Mouse (Mus musculus): ENCODE results near the gene Hsp90ab1. TPM values are rescaled to one million over a fixed set of nuclear protein-coding genes. Genes with fewer than 3 reads are reported as not detected.

Hsp90ab1 gene
- polyA plus RNA-seq, 1 experiment from 2014 or later, result 1,306 TPM

DNA sequence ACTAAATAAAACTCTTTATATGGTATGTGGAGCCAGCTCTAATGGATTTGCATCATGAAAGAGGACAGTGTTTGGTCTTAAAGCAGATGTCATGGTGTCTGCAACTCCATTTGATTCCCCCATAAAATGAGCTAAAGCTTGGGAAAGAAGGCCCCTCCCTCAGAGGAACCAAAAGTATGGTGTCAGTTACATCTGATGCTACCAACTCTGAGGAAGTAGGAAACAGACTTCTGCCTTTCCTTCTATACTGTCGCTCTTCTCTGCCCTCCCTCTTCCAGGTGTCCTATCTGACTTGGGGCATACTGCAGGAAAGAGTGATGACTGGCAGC, 7.1 kb downstream of the Hsp90ab1 start:
- ATAC-seq (ENCODE audit: insufficient number of reproducible peaks, low FRiP score), result no peak
- no peak overlapping the region for H3K27ac ChIP-seq (ENCODE audit: poor library complexity, severe bottlenecking)
- H3K9ac ChIP-seq, result no peak overlapping the region
- no peaks in the 10 kb centered on the region for H3K9me3 ChIP-seq (replicated peaks)
- no peaks in the 10 kb centered on the region for H3K27me3 ChIP-seq (replicated peaks)
- peaks cover 55% of the 10 kb centered on the region for H3K4me1 ChIP-seq (replicated peaks)
- no peak overlapping the region for H3K4me2 ChIP-seq
- no peak overlapping the region for H3K4me3 ChIP-seq
- 68% methylated on average over 1 of the region's 1 CpGs for WGBS
- H3K36me3 ChIP-seq, result peaks cover 56% of the 10 kb centered on the region

DNA sequence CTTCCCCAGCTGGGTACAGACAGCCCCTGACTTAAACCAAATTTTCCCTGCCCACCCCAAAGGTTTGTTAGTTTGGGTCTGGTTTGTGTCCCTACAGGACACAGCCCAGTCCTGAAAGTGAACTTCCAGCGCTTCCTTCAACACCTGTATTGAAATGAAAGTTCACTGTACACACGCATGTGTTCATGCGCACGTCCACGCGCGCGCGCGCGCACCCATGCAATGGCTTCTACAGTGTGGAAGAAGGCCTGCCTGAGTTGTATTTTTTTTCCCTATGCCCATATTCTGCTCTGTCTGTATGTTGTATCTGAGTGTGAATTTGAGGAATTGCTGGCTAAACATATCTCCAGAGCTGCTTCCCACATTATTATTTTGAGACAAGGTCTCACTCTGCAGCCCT, 8.0 kb downstream of the Hsp90ab1 start:
- no peaks in the 10 kb centered on the region for H3K9me3 ChIP-seq (replicated peaks)
- peaks cover 51% of the 10 kb centered on the region for H3K36me3 ChIP-seq
- H3K4me1 ChIP-seq (replicated peaks), result peaks cover 46% of the 10 kb centered on the region
- H3K4me3 ChIP-seq, result peak overlapping the region; percentile 88
- WGBS, result 94% methylated on average over 11 of the region's 11 CpGs
- H3K4me2 ChIP-seq, result peak overlapping the region; percentile 94
- ATAC-seq (ENCODE audit: insufficient number of reproducible peaks, low FRiP score), result no peak
- H3K27me3 ChIP-seq (replicated peaks), result no peaks in the 10 kb centered on the region
- H3K9ac ChIP-seq, result peak overlapping the region; percentile 95
- no peak overlapping the region for H3K27ac ChIP-seq (ENCODE audit: poor library complexity, severe bottlenecking)

DNA sequence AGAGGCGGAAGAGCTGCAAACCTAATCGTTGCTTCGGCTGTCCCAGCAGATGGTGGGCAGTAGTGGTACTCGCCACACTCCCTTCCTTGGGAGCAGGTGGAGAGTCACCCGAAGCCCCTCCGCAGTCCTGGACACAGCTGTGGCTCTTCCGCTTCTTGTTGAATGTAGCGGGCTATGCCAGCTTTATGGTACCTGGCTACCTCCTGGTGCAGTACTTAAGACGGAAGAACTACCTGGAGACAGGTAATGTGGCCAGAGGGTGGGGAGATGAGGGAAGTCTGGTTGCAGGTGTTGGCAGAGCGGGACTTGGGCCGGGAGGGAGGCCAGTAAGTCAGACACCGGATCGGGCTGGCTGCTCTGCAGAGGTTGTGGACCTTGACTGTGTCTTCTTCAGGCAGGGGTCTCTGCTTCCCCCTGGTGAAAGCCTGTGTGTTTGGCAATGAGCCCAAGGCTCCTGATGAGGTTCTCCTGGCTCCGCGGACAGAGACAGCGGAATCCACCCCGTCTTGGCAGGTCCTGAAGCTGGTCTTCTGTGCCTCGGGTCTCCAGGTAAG, 8.5 kb downstream of the Hsp90ab1 start:
- Histone ChIP-seq H3K36me3 (peaks cover 47% of the 10 kb centered on the region), H3K9ac (peak overlapping the region; percentile 95), H3K4me3 (peak overlapping the region; percentile 88), H3K27me3 (replicated peaks) (no peaks in the 10 kb centered on the region), H3K9me3 (replicated peaks) (no peaks in the 10 kb centered on the region), H3K27ac (ENCODE audit: poor library complexity, severe bottlenecking) (peak overlapping the region; percentile 84), H3K4me2 (peak overlapping the region; percentile 94), H3K4me1 (replicated peaks) (peaks cover 41% of the 10 kb centered on the region)
- 12% methylated on average over 18 of the region's 18 CpGs for WGBS
- ATAC-seq (ENCODE audit: insufficient number of reproducible peaks, low FRiP score), result no peak; the same call in 1 of the 2 replicates

DNA sequence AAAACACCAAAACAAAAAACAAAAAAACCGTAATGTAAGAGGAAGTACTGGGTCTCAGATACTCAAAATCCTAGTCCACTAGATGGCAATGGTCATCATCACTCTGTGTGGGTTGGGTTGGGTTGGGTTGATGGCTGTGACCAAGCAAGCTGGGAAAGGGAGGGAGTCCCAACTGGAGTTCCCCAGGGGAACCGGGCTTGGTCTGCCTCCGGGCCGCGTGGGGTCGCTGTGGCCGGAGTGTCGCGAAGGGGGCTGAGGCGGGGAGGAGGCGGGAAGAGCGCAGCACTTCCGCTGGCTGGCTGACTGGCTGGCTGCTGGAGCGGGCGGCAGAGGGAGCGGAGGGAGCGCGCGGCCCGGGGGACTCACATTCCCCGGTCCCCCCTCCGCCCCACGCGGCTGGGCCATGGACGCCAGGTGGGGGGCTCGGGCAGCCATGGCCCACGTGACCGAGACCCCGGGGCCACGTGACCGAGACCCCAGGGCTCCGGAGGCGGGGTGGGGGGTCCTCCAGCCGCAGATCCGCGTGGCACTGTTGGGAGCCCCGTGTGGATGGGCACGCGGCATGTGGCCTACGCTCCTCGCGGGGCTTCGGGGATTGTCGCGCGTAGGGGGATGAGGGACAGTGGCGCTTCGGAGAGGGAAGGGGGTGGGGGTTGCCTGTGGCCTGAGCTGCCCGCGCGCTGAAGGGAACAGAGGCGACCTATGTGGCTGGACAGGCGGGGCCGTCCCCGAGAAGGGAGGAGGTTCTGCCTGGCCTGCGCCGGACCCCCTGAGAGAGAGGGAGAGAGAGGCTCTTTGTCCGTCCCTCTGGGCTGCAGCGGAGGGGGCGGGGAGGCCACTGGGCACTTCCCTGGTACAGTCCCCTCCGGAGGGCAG, 9.2 kb downstream of the Hsp90ab1 start, which contains the start of gene Slc35b2:
Slc35b2 (plus strand) TSS at position 220 of the 876 bp plus-strand sequence.
- Histone ChIP-seq H3K4me2 (peak within 1 kb of the TSS; percentile 94), H3K9ac (peak within 1 kb of the TSS; percentile 95), H3K27me3 (replicated peaks) (peaks cover 2% of the 10 kb centered on the region; the same call in 1 of the 2 replicates), H3K27ac (ENCODE audit: poor library complexity, severe bottlenecking) (peak within 1 kb of the TSS; percentile 84), H3K4me1 (replicated peaks) (peaks cover 36% of the 10 kb centered on the region), H3K4me3 (peak within 1 kb of the TSS; percentile 88), H3K36me3 (peaks cover 40% of the 10 kb centered on the region), H3K9me3 (replicated peaks) (no peaks in the 10 kb centered on the region)
- peak; percentile 86 for ATAC-seq (ENCODE audit: insufficient number of reproducible peaks, low FRiP score)
- under 1% methylated on average over 53 of the region's 61 CpGs for WGBS

DNA sequence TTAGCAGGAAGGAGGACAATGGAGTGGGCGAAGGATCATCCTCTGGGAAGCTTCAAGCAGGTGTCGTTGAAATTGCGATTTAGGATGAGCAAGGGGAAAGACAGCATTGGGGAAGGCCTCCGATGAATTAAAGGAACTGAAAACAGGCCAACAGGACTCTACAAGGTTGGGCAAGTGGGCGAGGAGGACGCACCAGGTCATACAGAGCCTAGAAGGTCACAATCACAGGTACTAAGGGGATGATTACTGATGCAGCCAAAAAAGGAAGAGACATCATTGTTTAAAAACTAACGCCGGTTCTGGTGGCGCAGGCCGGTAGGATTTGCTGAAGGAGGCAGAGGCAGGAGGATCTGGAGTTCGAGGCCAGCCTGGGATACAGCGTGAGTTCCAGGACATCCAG, 9.9 kb downstream of the Hsp90ab1 start:
- no peak overlapping the region for H3K27ac ChIP-seq (ENCODE audit: poor library complexity, severe bottlenecking)
- no peak overlapping the region for H3K9ac ChIP-seq
- no peak for ATAC-seq (ENCODE audit: insufficient number of reproducible peaks, low FRiP score)
- H3K4me1 ChIP-seq (replicated peaks), result peaks cover 31% of the 10 kb centered on the region
- 74% methylated on average over 12 of the region's 12 CpGs for WGBS
- H3K36me3 ChIP-seq, result peaks cover 33% of the 10 kb centered on the region
- H3K9me3 ChIP-seq (replicated peaks), result no peaks in the 10 kb centered on the region
- H3K4me3 ChIP-seq, result no peak overlapping the region
- H3K4me2 ChIP-seq, result no peak overlapping the region
- peaks cover 8% of the 10 kb centered on the region for H3K27me3 ChIP-seq (replicated peaks)

DNA sequence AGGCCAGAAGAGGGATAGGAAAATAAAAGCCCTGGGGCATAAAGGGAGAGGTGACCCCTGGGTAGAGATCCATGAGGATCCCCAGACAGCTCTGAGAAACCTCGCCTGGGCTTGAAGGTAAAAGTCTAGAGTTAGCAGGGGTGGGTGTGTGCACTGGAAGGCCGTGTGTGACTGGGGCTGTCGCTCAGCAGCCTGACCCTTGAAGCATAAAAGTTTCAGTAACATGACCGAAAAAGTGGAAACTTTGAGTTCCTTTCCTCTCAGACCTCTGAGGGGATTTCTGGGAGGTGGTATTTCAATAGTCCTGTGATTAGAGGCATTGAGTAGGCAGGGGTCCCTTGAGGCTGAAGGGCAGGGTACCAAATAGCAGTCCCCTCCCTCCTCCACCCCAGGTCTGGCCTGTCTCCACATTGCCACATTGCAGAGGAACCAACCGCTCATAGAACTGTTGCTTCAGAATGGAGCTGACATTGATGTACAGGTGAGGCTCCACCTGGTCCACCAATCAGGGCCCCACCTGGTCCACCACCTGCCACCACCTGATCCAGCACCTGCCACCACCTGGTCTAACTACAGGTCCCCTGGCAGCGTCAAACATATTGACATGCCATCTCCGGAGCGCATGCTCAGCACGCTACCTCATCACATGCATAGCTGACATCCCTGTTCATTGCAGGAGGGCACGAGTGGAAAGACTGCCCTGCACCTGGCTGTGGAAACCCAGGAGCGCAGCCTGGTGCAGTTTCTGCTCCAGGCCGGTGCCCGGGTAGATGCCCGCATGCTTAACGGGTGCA, 13.1 kb downstream of the Hsp90ab1 start:
- no peak overlapping the region for H3K9ac ChIP-seq
- no peak for ATAC-seq (ENCODE audit: insufficient number of reproducible peaks, low FRiP score)
- H3K4me2 ChIP-seq, result no peak overlapping the region
- H3K27ac ChIP-seq (ENCODE audit: poor library complexity, severe bottlenecking), result no peak overlapping the region
- H3K36me3 ChIP-seq, result 0 out of 2 replicates have a peak, but pooled peaks cover 5% of the 10 kb centered on the region
- no peak overlapping the region for H3K4me3 ChIP-seq
- no peaks in the 10 kb centered on the region for H3K9me3 ChIP-seq (replicated peaks)
- H3K4me1 ChIP-seq (replicated peaks), result peaks cover 28% of the 10 kb centered on the region
- H3K27me3 ChIP-seq (replicated peaks), result peaks cover 25% of the 10 kb centered on the region
- WGBS, result 80% methylated on average over 15 of the region's 15 CpGs

DNA sequence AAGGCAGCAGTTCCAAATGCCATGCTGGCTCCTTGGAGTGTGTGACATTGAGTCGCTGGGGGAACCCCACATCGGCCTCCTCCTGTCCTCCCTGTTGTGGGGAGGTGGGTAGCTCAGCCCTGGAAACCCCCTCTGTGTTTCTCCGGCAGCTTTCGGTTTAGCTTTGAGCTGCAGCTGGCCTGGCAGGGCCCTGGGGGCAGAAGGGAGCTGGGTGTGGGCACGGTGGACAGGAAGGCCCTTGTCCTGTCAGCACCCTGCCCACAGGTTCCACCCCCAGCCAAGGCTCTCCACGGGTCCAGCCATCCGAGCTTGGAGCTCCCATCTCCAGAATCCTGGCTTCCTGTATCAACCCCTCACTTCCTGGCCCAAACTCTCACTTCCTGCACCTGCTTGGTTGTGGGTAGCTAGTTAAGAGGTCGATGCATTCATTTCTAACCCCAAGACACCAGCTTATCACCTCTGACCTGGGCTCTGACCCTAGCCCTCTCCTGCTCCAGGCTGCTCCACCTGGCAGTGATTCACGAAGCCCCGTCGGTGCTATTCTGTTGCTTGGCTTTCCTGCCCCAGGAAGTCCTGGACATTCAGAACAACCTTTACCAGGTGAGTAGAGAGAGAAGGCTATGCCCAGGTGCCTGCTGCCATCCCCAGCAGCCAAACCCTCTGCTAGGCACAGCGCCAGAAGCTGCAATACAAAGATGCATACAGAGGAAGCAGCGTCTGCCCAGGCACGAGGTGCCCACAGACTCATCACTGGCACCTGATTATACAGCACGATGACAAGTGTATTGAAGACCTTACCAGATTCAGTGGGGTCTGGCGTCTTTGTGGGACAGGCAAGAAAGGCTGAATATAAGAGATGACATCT, 14.8 kb downstream of the Hsp90ab1 start:
- 63% methylated on average over 16 of the region's 16 CpGs for WGBS
- H3K9me3 ChIP-seq (replicated peaks), result no peaks in the 10 kb centered on the region
- no peak for ATAC-seq (ENCODE audit: insufficient number of reproducible peaks, low FRiP score)
- peaks cover 36% of the 10 kb centered on the region for H3K27me3 ChIP-seq (replicated peaks)
- H3K27ac ChIP-seq (ENCODE audit: poor library complexity, severe bottlenecking), result no peak overlapping the region
- no peak overlapping the region for H3K4me3 ChIP-seq
- H3K4me1 ChIP-seq (replicated peaks), result peaks cover 22% of the 10 kb centered on the region
- H3K36me3 ChIP-seq, result 0 out of 2 replicates have a peak, but pooled peaks cover 5% of the 10 kb centered on the region
- peak overlapping the region; percentile 33; the same call in 1 of the 2 replicates for H3K4me2 ChIP-seq
- 0 out of 2 replicates have a peak overlapping the region, but pooled peaks have one; percentile 13 for H3K9ac ChIP-seq

DNA sequence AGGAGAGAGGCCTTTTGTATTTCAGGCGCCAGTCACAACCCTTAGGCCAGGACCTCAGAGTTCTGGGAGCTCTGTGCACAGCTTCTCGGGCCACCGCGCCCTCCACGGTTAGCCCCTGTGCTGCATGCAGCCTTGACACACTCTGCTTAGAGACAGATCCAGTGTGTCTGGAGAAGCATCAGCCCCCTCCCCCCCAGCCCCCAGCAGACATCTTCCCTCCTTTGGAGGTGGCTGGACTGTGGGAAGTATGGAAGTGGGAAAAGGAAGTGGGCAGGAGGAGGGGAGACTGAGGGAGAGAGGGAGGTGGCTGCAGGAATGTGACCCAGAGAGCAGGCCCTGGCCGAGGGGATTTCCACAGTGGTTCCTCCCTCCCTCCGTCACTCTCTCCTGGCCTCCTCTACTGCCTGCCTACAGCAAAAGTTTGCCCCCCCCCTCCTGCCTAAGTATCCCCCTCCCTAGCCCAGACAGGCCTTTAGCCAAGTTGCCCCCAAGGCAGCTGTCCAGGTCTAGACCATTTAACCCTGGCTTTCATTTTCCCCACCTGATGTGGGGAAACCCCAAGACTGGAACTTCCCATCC, 15.7 kb downstream of the Hsp90ab1 start:
- peak overlapping the region; percentile 33 for H3K4me2 ChIP-seq
- 61% methylated on average over 7 of the region's 7 CpGs for WGBS
- H3K4me3 ChIP-seq, result no peak overlapping the region
- no peak overlapping the region for H3K27ac ChIP-seq (ENCODE audit: poor library complexity, severe bottlenecking)
- peaks cover 41% of the 10 kb centered on the region for H3K27me3 ChIP-seq (replicated peaks)
- no peak overlapping the region for H3K9ac ChIP-seq
- peaks cover 22% of the 10 kb centered on the region for H3K4me1 ChIP-seq (replicated peaks)
- no peaks in the 10 kb centered on the region for H3K9me3 ChIP-seq (replicated peaks)
- peak; percentile 19; the same call in 1 of the 2 replicates for ATAC-seq (ENCODE audit: insufficient number of reproducible peaks, low FRiP score)
- 0 out of 2 replicates have a peak, but pooled peaks cover 5% of the 10 kb centered on the region for H3K36me3 ChIP-seq

DNA sequence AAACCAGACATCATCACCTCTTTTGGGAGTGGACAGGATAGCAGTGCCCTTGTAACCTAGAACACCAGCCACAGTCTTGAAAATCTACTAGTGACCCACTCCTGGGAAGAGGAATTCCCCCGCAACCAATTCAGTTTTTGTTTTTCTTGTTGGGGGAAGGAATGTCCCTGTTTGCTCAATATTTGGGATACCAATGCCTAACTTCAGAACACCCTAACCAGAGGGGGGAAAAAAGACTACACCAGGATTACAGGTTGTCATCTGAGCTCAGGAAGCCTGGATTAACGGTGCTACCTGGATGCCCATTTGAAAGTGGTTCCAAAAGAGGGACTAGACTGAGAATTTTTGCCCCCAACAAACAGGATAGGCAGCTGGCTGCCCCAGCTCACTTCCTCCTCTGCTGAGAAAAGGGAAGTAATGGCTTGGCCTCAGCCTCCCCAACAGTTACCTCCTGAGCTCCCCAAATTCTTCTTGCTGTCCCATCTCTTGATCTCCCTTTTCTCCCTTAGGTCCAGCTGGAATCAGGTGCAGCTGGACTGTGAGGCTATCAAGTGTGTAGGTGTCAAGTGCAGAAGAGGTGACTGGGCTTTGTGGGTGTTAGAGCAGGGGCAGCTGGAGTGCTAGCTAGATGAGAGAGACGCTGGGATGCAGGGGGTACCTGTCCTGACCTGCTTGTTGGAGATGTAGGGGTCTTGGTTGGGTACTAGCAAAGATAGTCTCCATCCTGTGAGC, 16.4 kb downstream of the Hsp90ab1 start:
- Histone ChIP-seq H3K36me3 (0 out of 2 replicates have a peak, but pooled peaks cover 5% of the 10 kb centered on the region), H3K9ac (peak overlapping the region; percentile 70; the same call in 1 of the 2 replicates), H3K4me2 (peak overlapping the region; percentile 94), H3K27ac (ENCODE audit: poor library complexity, severe bottlenecking) (no peak overlapping the region), H3K4me3 (peak overlapping the region; percentile 67), H3K27me3 (replicated peaks) (peaks cover 41% of the 10 kb centered on the region), H3K4me1 (replicated peaks) (peaks cover 25% of the 10 kb centered on the region), H3K9me3 (replicated peaks) (no peaks in the 10 kb centered on the region)
- ATAC-seq (ENCODE audit: insufficient number of reproducible peaks, low FRiP score), result no peak
- WGBS, result 70% methylated on average over 3 of the region's 3 CpGs

Measured in heart, embryonic 12.5 days (tissue).